Mouse (Mus musculus): ENCODE results near the gene Slc36a3. TPM values are rescaled to one million over a fixed set of nuclear protein-coding genes. Genes with fewer than 3 reads are reported as not detected.

The Slc36a3 gene
- polyA plus RNA-seq, 1 experiment from 2014 or later = not detected

DNA sequence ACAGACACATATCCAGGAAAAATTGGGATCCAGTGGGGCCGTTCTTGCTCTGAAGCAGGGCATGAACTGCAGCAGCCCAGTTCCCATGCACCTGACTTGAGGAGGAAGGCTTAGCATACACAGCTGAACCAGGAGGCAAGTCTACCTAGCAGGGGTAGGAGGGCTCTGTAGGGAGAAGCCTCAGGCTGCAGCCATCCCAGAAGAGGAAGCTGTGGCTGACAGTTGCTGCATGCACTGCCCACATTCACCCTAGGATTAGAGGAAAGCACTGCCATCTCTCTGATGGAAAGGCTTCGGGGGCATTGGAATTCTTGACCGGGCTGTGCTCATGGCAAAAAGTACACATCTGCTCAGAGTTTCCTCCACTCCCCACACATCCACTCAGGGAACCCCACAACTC, 28.3 kb upstream of the Slc36a3 start:
- Histone ChIP-seq H3K4me3 (ENCODE audit: low read length) (no peak overlapping the region), H3K9ac (ENCODE audit: low read length) (no peak overlapping the region), H3K27me3 (ENCODE audit: control insufficient read depth, insufficient read depth, low read length) (no peaks in the 10 kb centered on the region), H3K27ac (ENCODE audit: low read length) (no peak overlapping the region), H3K4me2 (ENCODE audit: low read depth, low read length) (no peak overlapping the region), H3K4me1 (ENCODE audit: control insufficient read depth, insufficient read depth, low read length) (no peaks in the 10 kb centered on the region), H3K9me3 (replicated peaks; ENCODE audit: control insufficient read depth, low read length) (no peaks in the 10 kb centered on the region), H3K36me3 (ENCODE audit: control insufficient read depth, insufficient read depth) (no peaks in the 10 kb centered on the region)
- no peak for ATAC-seq (replicated peaks; ENCODE audit: extremely low read depth, insufficient read depth, low FRiP score)
- WGBS = 82% methylated on average over 3 of the region's 3 CpGs

DNA sequence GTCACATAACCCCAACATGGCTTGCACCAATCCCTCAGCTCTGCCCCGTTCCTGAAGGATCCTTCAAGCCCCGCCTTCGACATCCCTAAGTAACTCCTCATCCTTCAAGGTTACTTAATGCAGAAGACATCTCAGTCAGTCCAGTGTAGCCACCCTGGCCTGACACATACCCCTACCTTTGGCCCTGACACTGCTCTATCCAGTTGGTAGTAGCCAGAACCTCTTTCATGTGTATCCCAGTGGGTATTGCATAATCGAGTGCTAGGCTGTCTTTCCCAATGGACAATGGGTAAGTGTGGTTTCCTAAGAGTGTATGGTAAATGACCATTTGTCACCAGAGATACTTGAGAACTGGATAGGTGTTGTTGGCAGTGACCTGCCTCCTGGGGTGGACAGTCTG, 27.3 kb upstream of the Slc36a3 start:
- H3K36me3 ChIP-seq (ENCODE audit: control insufficient read depth, insufficient read depth) = no peaks in the 10 kb centered on the region
- 69% methylated on average over 4 of the region's 4 CpGs for WGBS
- no peak for ATAC-seq (replicated peaks; ENCODE audit: extremely low read depth, insufficient read depth, low FRiP score)

DNA sequence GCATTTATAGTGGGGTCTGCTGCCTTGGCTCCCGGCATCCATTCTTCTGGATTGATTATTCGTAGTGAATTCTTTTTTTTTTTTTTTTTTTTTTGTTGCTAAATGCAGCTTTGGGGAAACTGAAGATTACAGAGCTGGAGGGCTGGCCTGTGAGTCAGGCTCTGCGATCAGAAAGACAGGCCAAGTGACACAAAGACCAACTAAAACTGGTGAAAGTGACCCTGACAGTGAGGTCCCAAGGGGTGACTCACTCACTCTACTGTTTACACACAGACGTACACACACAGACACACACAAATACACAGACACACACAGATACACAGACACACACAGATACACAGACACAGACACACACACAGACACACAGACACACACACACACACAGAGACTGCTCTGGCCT, 19.0 kb upstream of the Slc36a3 start:
- Histone ChIP-seq H3K9me3 (replicated peaks; ENCODE audit: control insufficient read depth, low read length) (0 out of 2 replicates have a peak, but pooled peaks cover 2% of the 10 kb centered on the region), H3K4me1 (ENCODE audit: control insufficient read depth, insufficient read depth, low read length) (no peaks in the 10 kb centered on the region), H3K9ac (ENCODE audit: low read length) (no peak overlapping the region), H3K27ac (ENCODE audit: low read length) (no peak overlapping the region), H3K4me3 (ENCODE audit: low read length) (no peak overlapping the region), H3K36me3 (ENCODE audit: control insufficient read depth, insufficient read depth) (no peaks in the 10 kb centered on the region), H3K4me2 (ENCODE audit: low read depth, low read length) (no peak overlapping the region), H3K27me3 (ENCODE audit: control insufficient read depth, insufficient read depth, low read length) (no peaks in the 10 kb centered on the region)
- no peak for ATAC-seq (replicated peaks; ENCODE audit: extremely low read depth, insufficient read depth, low FRiP score)
- WGBS = 68% methylated on average over 4 of the region's 4 CpGs

More for the DNA sequence above, 27.3 kb upstream of the Slc36a3 start:
- H3K4me2 ChIP-seq (ENCODE audit: low read depth, low read length) = no peak overlapping the region
- H3K27me3 ChIP-seq (ENCODE audit: control insufficient read depth, insufficient read depth, low read length) = no peaks in the 10 kb centered on the region
- H3K9me3 ChIP-seq (replicated peaks; ENCODE audit: control insufficient read depth, low read length) = no peaks in the 10 kb centered on the region
- H3K27ac ChIP-seq (ENCODE audit: low read length) = no peak overlapping the region
- H3K4me1 ChIP-seq (ENCODE audit: control insufficient read depth, insufficient read depth, low read length) = no peaks in the 10 kb centered on the region
- no peak overlapping the region for H3K9ac ChIP-seq (ENCODE audit: low read length)
- no peak overlapping the region for H3K4me3 ChIP-seq (ENCODE audit: low read length)

DNA sequence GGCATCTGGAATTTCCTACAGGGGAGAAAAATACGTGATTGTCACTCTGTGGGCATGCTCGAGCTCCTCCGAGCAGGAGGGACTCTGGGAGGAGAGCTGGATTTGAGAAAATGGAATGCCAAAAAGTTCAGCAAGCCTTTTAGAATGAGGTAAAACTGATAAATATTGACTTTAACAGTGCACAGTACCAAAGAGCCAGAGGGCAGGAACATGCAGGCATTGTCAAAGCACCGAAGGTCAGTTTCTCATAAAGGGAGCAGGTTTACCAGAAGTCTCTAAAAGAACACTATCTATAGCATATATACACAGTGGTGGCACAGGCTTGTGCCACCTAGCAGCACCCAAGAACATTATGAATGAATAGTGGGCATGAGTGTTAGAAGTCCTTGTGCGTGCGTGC, 17.4 kb upstream of the Slc36a3 start:
- WGBS = 86% methylated on average over 6 of the region's 6 CpGs
- Histone ChIP-seq H3K4me3 (ENCODE audit: low read length) (no peak overlapping the region), H3K27me3 (ENCODE audit: control insufficient read depth, insufficient read depth, low read length) (no peaks in the 10 kb centered on the region), H3K27ac (ENCODE audit: low read length) (no peak overlapping the region), H3K36me3 (ENCODE audit: control insufficient read depth, insufficient read depth) (no peaks in the 10 kb centered on the region), H3K9me3 (replicated peaks; ENCODE audit: control insufficient read depth, low read length) (0 out of 2 replicates have a peak, but pooled peaks cover 2% of the 10 kb centered on the region), H3K4me1 (ENCODE audit: control insufficient read depth, insufficient read depth, low read length) (no peaks in the 10 kb centered on the region), H3K4me2 (ENCODE audit: low read depth, low read length) (no peak overlapping the region), H3K9ac (ENCODE audit: low read length) (no peak overlapping the region)
- ATAC-seq (replicated peaks; ENCODE audit: extremely low read depth, insufficient read depth, low FRiP score) = no peak

DNA sequence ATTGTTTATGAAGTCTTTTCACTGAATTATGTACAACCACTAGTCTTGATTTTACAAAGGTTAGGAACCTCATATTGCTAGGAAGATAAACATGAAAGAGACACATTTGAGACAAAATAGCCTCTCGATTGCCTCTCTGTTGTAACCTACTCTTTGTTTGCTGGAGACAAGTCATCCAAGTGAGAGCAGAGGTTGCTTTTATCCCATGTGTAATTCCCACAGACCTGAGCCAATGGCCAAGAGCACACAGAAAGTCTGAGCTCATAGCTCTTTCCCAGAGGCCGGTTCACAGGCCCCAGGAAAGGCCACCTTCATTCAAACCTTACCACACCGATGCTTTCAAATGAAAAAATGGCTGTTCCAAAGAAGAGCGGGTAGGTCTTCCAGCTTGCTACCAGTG, 17.0 kb upstream of the Slc36a3 start:
- 87% methylated on average over 4 of the region's 4 CpGs for WGBS
- Histone ChIP-seq H3K36me3 (ENCODE audit: control insufficient read depth, insufficient read depth) (no peaks in the 10 kb centered on the region), H3K4me1 (ENCODE audit: control insufficient read depth, insufficient read depth, low read length) (no peaks in the 10 kb centered on the region), H3K27ac (ENCODE audit: low read length) (no peak overlapping the region), H3K4me3 (ENCODE audit: low read length) (no peak overlapping the region), H3K9me3 (replicated peaks; ENCODE audit: control insufficient read depth, low read length) (0 out of 2 replicates have a peak, but pooled peaks cover 2% of the 10 kb centered on the region), H3K4me2 (ENCODE audit: low read depth, low read length) (no peak overlapping the region), H3K9ac (ENCODE audit: low read length) (no peak overlapping the region), H3K27me3 (ENCODE audit: control insufficient read depth, insufficient read depth, low read length) (no peaks in the 10 kb centered on the region)
- ATAC-seq (replicated peaks; ENCODE audit: extremely low read depth, insufficient read depth, low FRiP score) = no peak

DNA sequence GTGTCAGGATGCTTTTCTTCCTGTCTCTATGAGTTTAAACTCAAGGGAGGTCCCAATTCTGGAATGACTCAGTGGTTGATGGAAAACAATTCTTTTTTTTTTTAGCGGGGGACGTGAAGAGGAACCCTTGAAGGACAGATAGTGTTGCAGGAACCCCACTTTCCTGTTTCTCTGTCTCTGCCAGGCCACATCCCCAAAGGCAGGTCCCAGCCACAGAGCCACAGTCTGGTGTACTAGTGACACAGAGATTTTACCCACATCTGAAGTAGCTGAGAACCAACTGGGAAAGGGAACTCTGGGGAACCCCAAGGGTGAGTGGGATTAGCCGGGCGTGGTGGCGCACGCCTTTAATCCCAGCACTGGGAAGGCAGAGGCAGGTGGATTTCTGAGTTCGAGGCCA, 14.2 kb upstream of the Slc36a3 start:
- H3K4me2 ChIP-seq (ENCODE audit: low read depth, low read length) = no peak overlapping the region
- WGBS = 83% methylated on average over 7 of the region's 7 CpGs
- H3K4me3 ChIP-seq (ENCODE audit: low read length) = no peak overlapping the region
- no peaks in the 10 kb centered on the region for H3K4me1 ChIP-seq (ENCODE audit: control insufficient read depth, insufficient read depth, low read length)
- no peak overlapping the region for H3K27ac ChIP-seq (ENCODE audit: low read length)
- H3K9ac ChIP-seq (ENCODE audit: low read length) = no peak overlapping the region
- H3K27me3 ChIP-seq (ENCODE audit: control insufficient read depth, insufficient read depth, low read length) = no peaks in the 10 kb centered on the region
- ATAC-seq (replicated peaks; ENCODE audit: extremely low read depth, insufficient read depth, low FRiP score) = no peak
- no peaks in the 10 kb centered on the region for H3K9me3 ChIP-seq (replicated peaks; ENCODE audit: control insufficient read depth, low read length)
- no peaks in the 10 kb centered on the region for H3K36me3 ChIP-seq (ENCODE audit: control insufficient read depth, insufficient read depth)

DNA sequence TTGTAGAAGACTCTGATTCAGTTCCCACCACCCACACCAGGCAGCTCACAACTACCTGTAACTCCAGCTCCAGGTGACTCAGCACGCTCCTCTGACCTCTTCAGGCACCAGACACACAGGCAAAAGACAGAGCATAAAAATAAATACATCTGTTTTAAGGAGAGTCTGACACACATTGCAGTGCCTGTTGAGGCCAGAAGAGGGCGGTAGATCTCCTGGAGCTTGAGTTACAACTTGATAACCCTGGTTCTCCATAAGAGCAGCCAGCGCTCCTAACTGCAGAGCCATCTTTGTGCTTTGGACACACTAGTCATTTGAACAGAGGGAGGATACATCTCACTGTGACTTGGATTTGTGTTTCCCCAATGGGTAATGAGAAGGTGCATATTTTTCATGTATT, 13.2 kb upstream of the Slc36a3 start:
- Histone ChIP-seq H3K4me1 (ENCODE audit: control insufficient read depth, insufficient read depth, low read length) (no peaks in the 10 kb centered on the region), H3K4me2 (ENCODE audit: low read depth, low read length) (no peak overlapping the region), H3K4me3 (ENCODE audit: low read length) (no peak overlapping the region), H3K36me3 (ENCODE audit: control insufficient read depth, insufficient read depth) (no peaks in the 10 kb centered on the region), H3K27me3 (ENCODE audit: control insufficient read depth, insufficient read depth, low read length) (no peaks in the 10 kb centered on the region), H3K9me3 (replicated peaks; ENCODE audit: control insufficient read depth, low read length) (no peaks in the 10 kb centered on the region), H3K27ac (ENCODE audit: low read length) (no peak overlapping the region), H3K9ac (ENCODE audit: low read length) (no peak overlapping the region)
- 35% methylated on average over 3 of the region's 3 CpGs for WGBS
- ATAC-seq (replicated peaks; ENCODE audit: extremely low read depth, insufficient read depth, low FRiP score) = no peak

DNA sequence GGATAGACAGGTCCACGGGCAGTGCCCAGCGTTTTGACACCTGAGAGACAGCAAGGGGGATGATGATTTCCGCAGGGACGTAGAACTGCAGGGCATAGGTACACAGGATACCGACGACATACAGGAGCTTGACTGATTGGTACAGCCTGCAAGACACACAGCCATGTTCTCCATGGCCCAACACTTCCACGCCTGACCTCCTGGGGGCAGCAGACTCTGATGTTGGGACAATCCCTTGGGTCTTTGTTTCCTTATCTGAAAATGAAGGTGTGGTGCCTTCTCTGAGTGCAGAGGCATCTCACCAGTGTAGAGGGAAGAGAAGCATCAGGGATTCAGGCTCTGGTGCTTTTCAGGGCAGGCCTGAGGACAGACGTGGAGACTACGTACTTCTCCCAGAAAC, 11.2 kb upstream of the Slc36a3 start:
- H3K27me3 ChIP-seq (ENCODE audit: control insufficient read depth, insufficient read depth, low read length) = no peaks in the 10 kb centered on the region
- H3K36me3 ChIP-seq (ENCODE audit: control insufficient read depth, insufficient read depth) = no peaks in the 10 kb centered on the region
- no peaks in the 10 kb centered on the region for H3K4me1 ChIP-seq (ENCODE audit: control insufficient read depth, insufficient read depth, low read length)
- no peaks in the 10 kb centered on the region for H3K9me3 ChIP-seq (replicated peaks; ENCODE audit: control insufficient read depth, low read length)
- WGBS = 44% methylated on average over 9 of the region's 9 CpGs
- no peak overlapping the region for H3K9ac ChIP-seq (ENCODE audit: low read length)
- no peak overlapping the region for H3K27ac ChIP-seq (ENCODE audit: low read length)
- H3K4me2 ChIP-seq (ENCODE audit: low read depth, low read length) = no peak overlapping the region
- H3K4me3 ChIP-seq (ENCODE audit: low read length) = no peak overlapping the region
- ATAC-seq (replicated peaks; ENCODE audit: extremely low read depth, insufficient read depth, low FRiP score) = no peak

DNA sequence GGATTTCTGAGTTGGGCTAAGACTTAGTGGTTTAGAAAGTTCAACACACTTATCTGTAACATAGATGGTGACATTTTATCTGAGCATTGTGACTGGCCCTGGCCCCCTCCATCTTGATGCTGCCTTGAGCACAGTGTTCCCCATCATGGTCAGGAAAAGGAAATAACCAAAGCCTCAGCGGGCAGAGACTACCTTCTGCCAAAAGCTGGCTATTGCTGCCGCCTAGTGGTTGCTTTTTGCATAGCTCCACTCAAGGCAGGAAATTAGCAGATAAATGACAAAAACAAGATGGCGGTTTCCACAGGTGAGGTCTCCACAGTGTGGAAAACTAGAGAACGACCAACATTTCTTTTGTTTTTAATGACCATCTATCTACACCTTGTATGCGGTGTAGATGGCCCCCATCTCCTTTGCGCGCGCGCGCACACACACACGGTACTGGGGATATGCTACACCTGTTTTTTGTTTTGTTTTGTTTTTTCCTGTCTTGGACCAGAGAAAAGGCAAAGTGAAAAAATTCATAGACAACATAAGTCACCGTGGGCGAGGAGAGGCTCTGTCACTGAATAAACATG, 7.4 kb upstream of the Slc36a3 start:
- 46% methylated on average over 13 of the region's 13 CpGs for WGBS
- H3K27me3 ChIP-seq (ENCODE audit: control insufficient read depth, insufficient read depth, low read length) = no peaks in the 10 kb centered on the region
- H3K4me1 ChIP-seq (ENCODE audit: control insufficient read depth, insufficient read depth, low read length) = no peaks in the 10 kb centered on the region
- 0 out of 2 replicates have a peak, but pooled peaks have one; percentile 21 for ATAC-seq (replicated peaks; ENCODE audit: extremely low read depth, insufficient read depth, low FRiP score)
- no peak overlapping the region for H3K27ac ChIP-seq (ENCODE audit: low read length)
- no peaks in the 10 kb centered on the region for H3K9me3 ChIP-seq (replicated peaks; ENCODE audit: control insufficient read depth, low read length)
- no peak overlapping the region for H3K4me2 ChIP-seq (ENCODE audit: low read depth, low read length)
- no peak overlapping the region for H3K4me3 ChIP-seq (ENCODE audit: low read length)
- no peak overlapping the region for H3K9ac ChIP-seq (ENCODE audit: low read length)
- no peaks in the 10 kb centered on the region for H3K36me3 ChIP-seq (ENCODE audit: control insufficient read depth, insufficient read depth)
